Mouse (Mus musculus): ENCODE data around the gene Ap3b1.

Gene Ap3b1

DNA sequence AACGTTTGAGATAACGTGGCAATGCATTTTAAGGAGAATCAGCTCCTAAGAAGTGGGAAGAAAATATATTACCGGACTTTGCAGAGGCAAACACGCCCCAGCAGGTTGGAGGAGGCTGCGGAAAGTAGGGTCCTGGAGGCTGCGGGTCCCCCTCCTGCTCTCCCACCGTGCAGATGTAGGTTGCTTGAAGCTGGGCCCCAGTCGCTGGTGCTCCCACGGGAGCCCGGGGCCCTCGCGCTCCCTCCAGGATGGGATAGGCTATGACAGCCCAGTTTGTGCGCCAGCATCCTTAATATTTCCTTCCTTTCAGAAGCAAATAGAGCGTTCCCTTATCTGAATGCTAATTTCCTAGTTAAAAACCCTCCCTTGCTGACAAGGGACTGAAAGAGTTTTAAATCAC is 236.5 kb downstream of the Ap3b1 start:
- CTCF ChIA-PET = no interaction called here

DNA sequence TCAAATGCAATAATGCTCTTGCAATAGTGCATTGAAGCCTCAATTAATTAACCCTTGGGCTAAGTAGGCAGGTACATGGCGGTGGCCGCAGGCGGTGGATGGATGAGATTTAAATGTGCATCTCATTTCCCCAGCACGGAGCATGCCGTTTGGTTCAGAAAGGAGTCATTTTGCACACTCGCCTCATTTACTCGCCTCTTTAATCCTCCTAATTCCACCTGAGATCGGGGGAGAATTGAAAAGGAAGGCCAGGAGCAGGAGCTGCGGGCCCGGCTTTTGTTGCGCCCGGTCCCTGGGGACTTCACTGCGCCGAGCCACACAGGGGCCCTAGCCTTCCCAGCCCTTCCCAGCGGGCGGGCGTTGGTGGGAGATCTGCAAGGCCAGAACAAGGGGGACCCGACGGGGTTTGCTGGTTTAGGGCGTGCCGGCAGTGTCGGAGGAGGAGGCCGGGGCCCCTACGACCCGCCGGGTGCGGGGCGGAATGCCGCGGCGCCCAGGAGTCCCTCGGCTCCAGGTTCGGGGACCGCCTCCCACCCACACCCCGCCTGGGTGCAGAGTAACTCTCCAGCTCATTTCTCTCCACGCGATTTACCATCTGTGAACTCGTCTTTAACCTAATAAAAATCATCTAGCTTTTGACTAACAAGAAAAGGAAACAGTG is 237.1 kb downstream of the Ap3b1 start:
- CTCF ChIA-PET = no interaction called here

- CTCF ChIA-PET = no interaction called here
These were observed 237.8 kb downstream of the Ap3b1 start for GRCm38 (mm10) chr13:94596386-94597033.

GRCm38 (mm10) chr13:94599718-94600117 is 241.0 kb downstream of the Ap3b1 start:
- CTCF ChIA-PET = no interaction called here

DNA sequence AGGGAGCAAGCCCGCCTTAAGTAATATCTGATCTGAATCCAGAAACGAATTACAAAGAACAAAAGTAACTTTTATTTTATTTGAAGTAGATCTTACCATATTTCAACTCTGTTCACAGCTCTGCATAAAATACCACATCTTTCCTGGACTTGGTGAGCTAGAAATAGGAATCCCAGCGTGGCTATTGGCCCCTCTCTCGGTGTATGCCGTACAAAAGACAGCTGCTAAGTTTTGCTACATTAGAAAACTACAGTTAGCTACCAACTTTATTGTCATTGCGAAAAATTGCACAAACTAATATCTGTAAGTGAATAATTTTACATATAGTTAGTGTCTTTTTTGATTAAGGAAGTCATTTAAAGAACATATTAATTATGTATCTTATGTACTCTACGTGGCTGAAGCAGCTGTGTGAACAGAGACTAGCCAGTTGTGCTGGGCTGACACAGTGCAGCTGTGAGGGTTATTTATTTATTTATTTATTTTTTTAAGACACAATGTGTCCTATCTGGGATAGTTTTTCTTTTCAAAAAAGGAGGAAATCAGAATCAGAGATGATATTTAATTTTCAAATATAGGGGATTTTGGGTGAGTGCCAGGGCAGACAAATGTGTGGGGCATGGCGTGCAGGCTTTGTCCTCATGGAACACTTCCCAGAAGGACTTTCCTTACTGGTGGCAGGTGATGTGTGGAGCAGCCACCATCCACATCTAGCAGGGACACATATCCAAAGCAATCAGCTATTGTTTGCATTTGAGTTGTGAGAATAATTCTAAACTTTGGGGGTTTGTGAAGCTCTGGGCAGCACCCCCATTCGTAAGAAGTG is 248.5 kb downstream of the Ap3b1 start:
- CTCF ChIA-PET = no interaction called here

DNA sequence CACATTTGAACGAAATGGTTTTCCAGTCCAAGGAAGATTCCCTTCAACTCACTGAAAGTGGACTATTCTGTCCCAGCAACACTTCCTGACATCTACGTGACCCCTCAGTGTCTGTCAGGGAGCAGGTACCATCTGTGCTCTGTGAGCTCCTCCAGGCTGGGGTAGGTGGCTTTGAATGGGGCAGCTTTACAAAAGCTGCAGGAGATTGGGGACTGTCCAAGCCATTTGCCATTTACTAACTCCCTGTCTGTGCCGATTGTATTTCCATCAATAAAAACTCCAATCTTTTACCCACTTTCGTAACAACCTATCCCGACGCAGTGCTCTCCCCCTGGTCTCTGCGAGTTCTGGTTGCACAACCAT is 249.1 kb downstream of the Ap3b1 start:
- CTCF ChIA-PET = no interaction called here

DNA sequence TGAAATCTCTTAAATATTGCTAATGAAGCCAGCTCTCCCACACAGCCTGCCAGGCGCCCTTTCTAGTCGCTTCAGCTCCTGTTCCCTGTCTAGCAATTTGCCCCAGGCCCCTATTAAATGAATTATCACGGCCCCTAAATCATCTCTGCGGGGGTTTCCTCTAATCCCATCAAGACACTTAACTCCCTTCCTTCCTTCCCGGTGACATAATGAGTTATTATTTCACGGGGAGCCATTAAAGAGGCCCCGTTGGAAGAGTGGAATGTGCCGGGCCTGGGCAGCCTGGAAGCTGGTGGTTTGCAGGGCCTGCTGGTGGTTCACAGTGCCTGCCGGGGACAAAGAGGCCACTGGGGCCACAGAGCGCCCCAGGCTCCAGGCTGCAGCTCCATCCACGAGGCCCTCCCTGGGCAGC is 249.7 kb downstream of the Ap3b1 start:
- CTCF ChIA-PET = no interaction called here

- CTCF ChIA-PET = no interaction called here
These were observed 250.2 kb downstream of the Ap3b1 start for GRCm38 (mm10) chr13:94608947-94609346.
